Mouse (Mus musculus) natural killer cell, adult 2 months (primary cell): ENCODE measurements around the gene Mgat4e.

Experiments used
- DNase-seq, 2 experiments: peaks; one replicate each; pipeline ENCODE4 v3.0.0; 2022; ENCODE audit warnings: low spot score in 2 of 2

Mgat4e gene

GRCm38 (mm10) chr1:134549632-134550132 lies at the start of gene Mgat4e:
TSS of gene Mgat4e (minus strand) at chr1:134549682.
- no peak for DNase-seq

DNA sequence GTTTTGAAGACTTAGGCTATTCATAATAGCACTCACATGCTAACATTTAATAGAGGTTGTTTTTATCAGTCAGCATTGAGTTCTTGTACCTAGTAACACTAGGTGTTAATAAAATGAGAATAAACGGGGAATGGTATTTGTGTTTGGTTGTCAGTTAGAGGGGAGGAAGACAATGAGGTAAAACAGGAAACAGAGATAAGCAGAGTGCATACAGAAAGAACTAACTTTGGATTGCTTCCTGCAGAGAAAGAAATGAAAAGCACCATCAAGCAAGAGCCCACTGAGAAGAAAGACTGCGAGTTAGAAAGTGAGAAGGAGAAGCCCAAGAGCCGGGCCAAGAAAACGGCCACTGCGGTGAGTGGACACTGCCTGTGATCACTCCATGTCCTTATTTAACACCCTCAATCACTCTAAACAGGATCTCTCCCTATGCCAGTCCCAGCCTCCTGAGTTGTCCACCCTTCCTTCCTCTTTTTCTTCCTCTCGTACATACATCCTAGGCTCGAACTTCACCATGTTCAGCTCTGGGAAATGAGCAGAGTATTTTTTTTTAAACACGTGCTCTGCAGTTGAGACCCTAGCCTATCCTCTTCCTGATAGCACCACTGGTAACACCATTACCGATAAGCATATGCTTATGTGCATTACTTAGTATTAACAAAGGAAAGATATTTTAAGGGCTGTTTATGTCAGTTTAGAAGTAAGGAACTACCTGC lies 48.0 kb upstream of the Mgat4e start:
- DNase-seq, result no peak

GRCm38 (mm10) chr1:134591773-134592172 lies 42.3 kb upstream of the Mgat4e start:
- no peak for DNase-seq

DNA sequence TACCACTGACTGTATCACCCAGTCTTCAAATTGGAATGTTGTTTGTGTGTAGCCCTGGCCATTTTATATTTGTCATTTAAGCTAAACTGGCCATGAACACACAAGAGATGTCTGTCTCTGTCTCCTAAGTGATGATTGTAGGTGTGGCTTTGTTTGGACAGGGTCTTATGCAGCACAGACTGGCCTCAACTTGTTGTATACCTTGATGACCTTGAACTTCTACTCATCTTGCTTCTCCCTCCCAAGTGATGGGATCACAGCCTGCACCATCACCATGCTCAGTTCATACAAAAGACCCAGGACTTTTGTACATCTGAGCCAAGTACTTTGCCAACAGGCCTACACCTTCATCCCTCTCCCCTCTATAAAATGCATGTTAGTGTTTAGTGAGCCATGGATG lies 40.2 kb upstream of the Mgat4e start:
- DNase-seq, result no peak

DNA sequence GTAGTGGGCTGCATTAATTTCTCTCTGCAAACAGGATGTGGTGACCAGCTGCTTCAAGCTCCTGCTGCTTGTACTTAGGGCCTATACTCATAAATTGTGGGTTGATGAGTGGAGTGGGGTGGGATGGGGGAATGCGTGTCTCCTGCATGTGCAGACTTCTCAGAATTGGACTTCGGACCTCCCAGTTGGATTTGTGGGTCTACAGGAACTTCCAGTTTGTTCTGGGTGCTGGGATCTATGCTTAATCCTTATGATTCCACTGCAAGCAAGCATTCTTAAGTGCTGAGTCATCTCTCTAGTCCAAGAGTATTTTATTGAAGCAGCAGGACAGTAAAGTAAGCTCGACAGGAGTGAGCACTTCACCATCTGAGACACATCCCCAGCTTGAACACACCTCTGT lies 34.1 kb upstream of the Mgat4e start:
- no peak for DNase-seq

DNA sequence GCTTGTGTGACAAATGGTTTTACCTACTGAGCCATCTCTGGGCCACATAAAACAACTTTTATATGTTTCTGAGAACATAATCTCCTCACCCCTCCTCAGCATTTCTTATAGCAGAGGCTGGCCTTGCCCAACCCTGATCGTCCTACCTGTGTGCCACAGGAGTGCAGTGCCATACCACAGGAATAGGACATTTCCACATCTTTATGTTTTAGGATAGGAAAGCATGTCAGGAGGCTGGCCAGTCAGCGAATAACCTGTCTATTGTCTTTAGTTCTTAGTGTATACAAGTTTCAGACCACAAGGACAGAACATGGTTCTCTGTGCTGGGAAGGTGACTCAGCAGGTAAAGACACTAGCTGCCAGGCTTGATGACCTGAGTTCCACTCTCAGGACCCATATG lies 31.3 kb upstream of the Mgat4e start:
- no peak for DNase-seq

DNA sequence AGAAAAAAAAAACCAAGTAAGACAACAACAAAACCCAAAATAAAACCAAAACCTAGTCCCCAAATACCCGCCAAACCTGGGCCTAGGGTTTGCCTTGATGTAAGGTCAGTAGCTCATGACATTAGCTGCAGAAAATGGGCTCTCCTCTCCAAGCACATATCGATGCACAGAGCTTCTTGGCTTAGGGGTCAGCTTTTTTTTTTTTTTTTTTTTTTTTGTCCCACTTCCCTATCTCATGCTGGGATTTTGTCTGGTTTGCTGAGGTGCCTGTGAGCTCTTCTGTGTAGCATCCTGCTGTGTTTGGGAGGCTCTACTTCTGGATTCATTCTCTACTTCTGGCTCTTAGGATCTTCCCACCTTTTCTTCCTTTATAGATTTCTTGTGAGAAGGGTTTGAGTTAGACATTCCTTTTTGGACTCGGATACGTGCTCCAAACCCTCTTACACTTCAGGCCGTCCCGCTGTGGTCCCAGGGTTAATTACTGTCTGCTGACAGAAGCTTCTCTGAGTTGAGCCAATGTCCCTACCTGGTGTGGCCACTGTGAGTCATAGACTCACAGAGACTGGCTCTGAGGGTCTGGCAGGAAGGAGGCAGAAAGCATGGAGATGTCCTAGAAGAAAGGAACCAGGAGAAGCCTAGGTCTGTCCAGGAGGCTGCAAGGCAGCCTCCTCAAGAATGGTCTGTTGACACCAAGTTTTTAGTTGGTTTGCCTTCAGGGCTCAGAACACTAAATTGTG lies 28.1 kb upstream of the Mgat4e start:
- DNase-seq, result no peak

- no peak for DNase-seq
These were observed 24.4 kb upstream of the Mgat4e start for GRCm38 (mm10) chr1:134573932-134574315.

DNA sequence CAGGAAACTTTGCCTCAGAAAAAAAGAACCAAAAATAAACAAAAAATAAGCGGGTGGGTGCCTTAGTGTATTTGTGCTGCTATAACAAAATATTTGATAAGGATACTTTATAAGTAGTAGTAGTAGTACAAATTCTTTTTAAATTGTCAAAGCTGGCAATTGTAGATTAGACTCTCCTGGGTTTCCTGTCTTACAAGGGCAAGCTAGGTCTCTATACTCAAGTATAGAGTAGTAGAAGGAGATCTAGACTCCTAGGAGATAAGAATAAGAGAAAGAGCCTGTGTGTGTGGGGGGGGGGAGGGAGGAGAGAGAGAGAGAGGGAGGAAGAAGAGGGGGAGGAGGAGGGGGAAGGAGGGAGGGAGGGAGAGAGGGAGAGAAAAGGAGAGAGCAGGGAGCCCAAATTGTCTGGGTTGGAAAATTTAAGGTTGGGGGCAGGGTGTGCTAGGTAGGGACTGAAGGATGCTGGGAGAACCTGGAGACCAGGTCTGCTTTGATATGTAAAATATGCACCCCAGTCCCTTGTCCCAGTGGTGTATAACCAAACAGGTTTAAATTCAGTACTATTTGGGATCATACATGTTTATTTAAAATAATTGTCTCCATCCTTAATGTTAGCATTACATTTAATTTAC lies 23.9 kb upstream of the Mgat4e start:
- DNase-seq, result no peak

- DNase-seq, result no peak
These were observed 21.1 kb upstream of the Mgat4e start for GRCm38 (mm10) chr1:134570631-134571030.

GRCm38 (mm10) chr1:134570171-134570570 lies 20.7 kb upstream of the Mgat4e start:
- no peak for DNase-seq

- DNase-seq, result no peak
These were observed 18.0 kb upstream of the Mgat4e start for GRCm38 (mm10) chr1:134567511-134567910.

DNA sequence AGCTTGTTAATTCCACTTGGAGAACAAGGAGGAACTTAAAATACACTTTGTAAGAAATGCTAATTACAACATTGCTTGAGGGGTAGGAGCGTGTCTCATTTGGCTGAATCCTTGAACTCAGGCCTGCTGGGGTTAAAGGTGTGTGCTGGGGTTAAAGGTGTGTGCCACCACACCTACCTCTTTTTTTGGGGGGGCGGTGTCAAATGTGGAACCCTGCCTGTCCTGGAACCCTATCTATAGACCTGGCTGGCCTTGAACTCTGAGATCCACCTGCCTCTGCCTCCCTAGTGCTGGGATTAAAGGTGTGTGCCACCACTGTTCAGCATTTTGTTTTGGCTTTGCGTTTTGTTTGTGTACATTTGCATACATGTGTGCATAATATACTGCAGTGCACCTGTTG lies 14.2 kb upstream of the Mgat4e start:
- DNase-seq, result no peak

GRCm38 (mm10) chr1:134562457-134562856 lies 13.0 kb upstream of the Mgat4e start:
- DNase-seq, result no peak

GRCm38 (mm10) chr1:134561770-134562143 lies 12.3 kb upstream of the Mgat4e start:
- DNase-seq, result no peak

DNA sequence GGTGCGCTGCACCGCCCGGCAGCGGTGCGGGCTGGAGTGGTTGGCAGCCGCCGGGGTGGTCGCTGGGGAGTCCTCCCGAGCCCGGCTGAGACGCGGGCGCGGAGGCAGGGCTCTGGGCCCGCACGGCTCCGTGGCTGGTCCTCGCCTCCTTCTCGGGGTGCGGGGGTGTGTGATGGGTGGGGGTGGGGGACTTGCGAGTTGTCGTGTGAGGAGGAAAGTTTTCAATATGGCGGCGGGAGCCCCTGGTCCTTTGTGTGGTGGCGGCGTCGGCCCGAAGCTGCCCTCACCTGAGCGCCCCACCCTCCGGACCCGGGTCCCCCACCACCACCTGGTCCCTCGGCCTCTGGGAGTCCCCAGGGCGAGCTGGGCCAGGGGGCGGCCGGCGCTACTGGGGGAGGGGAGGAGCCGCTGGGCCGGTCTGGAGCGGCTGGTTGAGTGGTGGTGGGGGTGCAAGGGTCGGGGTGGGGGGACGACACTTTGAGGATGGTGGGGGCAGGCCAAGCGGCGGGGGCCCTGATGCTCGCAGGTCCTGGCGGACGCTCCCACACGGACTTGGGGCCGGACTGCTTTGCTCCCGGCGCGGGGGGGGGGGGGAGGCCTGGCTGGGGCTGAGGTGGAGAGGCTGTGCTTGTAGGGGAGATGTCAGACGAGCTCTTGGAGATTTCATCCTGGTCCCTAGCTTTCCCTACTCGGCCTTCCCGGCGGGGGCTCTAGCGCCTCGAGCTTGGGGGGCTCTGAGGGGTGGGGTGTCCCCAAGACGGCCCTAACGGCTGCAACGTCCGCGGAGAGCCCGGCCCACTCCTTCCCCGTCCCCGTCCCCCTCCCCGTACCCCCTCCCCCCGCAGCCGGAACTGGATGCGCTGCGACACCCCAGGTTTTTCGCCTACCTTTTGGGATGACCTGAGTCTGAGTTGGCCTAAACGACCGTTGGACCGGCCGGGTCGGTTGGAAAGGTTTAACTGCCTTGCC lies 11.6 kb upstream of the Mgat4e start:
- DNase-seq, result peak in 1 of 2 experiments; percentile 6

DNA sequence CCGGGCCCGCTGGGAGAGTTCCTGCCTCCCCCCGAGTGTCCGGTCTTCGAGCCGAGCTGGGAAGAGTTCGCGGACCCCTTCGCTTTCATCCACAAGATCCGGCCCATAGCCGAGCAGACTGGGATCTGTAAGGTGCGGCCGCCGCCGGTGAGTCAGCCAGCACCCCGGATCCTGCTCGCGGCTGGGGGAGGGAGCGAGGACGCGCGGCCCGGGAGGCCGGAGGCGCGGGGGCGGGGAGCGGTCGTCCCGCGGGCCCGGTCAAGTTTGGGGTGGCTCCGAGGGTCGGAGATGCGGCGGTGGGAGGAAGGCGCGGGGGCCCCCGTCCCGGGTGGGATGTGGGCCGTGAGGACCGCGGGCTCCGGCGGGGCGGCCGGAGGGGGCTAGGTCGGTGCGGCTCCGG lies 10.9 kb upstream of the Mgat4e start:
- peak in 1 of 2 experiments; percentile 44 for DNase-seq

DNA sequence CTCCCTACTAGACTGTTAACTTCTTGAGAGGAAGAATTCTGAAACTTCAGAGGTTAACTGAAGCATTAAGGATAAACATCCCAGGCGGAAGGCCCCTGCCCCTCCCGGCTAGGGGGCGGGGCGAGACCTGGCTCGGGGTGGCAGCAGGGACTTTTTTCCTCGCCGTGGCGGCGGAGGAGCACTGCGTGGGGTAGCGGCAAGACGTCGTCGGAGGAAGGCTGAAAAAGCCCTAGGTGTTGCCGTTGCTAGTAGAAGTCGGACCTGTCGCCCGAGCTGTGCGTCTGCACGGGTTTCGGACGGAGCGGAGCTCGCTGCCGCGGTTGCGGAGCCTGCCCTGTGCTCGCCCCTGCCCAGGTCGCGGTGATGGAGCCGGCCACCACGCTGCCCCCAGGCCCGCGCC lies 10.5 kb upstream of the Mgat4e start, which contains the start of gene Kdm5b:
Gene Kdm5b, plus strand, starts transcription at position 196 of the 400 bp plus-strand sequence.
- DNase-seq, result peak; percentile 82 to 84

DNA sequence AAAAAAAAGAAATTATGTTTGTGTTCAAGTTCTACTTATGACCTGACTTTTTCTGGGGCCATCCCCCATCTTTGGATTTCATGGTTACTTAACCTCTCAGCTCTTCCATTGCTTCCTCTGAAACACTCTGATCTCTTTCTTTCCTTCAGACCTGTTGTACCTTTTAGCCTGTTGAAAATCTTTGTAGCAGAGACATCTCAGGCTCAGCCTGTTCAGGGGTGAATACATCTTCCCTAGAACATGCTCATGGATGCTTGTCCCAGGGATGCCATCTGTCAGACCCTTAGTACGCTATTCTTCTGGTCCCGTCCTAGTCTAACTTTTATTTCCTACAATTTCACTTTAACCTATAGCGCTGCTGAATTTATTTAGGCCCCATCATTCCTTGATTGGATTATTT lies 9.7 kb upstream of the Mgat4e start:
- no peak for DNase-seq

DNA sequence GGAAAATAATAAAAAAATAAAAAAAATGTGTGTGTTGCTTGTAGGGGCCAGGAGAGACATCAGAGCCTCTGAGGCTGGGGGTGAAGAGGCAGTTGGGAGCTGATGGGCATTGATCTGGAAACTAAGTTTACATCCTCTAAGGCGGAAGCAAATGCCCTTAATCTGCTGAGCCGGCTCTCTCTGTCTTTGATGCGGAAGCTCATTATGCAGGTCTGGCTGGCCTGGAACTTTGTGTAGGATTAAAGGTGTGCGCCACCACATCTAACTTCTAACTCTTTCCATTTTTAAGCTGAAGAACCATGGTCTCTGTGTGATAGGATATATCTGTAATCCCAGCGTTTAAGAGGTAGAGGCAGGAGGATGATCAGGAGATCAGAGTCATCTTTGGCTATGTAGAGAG lies 9.0 kb upstream of the Mgat4e start:
- no peak for DNase-seq

DNA sequence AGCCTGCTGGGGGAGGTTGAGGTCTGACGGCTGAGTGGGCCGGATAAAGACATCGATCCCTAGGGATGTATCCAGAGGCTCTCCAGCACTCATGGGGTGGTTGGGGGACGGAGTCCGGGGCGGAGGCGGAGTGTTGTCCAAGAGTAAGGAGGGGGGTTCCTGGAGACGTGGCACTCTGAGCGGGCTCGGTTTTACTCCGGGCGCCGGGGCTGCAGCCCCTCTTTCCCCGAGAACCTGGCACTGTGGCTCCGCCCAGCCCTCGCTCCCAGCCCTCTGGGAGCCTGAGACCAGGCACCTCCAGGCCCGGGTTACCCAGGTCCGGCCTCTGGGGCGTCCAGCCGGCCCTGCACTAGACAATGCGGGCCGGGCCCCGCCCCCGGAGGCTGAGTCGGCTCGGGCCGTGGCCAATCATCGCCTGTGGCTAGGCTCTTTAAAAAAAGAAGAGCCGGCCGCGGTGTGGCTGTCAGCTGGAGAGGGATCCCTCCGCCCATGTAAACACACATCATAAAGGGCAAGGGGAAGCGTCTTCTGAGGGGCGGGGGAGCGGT lies 7.3 kb upstream of the Mgat4e start:
- peak; percentile 88 to 91 for DNase-seq
